Mouse (Mus musculus) C2C12 (cell line): Measurements from ENCODE around the gene Gm9970. TPM values are rescaled to one million over a fixed set of nuclear protein-coding genes. Genes with fewer than 3 reads are reported as not detected.

Source experiments
- H3K27me3 ChIP-seq: one replicate; pipeline ENCODE4 v1.6.1; 2011; ENCODE audit not compliant: control insufficient read depth, insufficient read depth, insufficient read length
- H3K36me3 ChIP-seq: one replicate; pipeline ENCODE4 v1.6.1; 2011; ENCODE audit not compliant: control insufficient read depth, insufficient read depth
- H3K4me3 ChIP-seq: one replicate; pipeline ENCODE4 v1.5.1; 2011; ENCODE audit warnings: mild to moderate bottlenecking, control low read depth; ENCODE audit not compliant: poor library complexity, insufficient read depth, severe bottlenecking
- H3K79me2 ChIP-seq: one replicate; pipeline ENCODE4 v1.6.1; 2011; ENCODE audit not compliant: control insufficient read depth, insufficient read depth
- H3K79me3 ChIP-seq: one replicate; pipeline ENCODE4 v1.6.1; 2011; ENCODE audit warnings: low read depth, control low read depth
- H3ac ChIP-seq: one replicate; pipeline ENCODE3; 2011; ENCODE audit warnings: low read depth; ENCODE audit not compliant: control insufficient read depth, insufficient read length
- CEBPB ChIP-seq: IDR thresholded peaks from one replicate; pipeline ENCODE4 v1.6.1; 2011; ENCODE audit warnings: low read depth, mild to moderate bottlenecking, control low read depth, moderate library complexity
- CTCF ChIP-seq: IDR thresholded peaks from one replicate; pipeline ENCODE4 v1.5.1; 2011; ENCODE audit not compliant: control insufficient read depth, insufficient read depth, insufficient read length
- FOSL1 ChIP-seq: IDR thresholded peaks from one replicate; pipeline ENCODE4 v1.8.0; 2011; ENCODE audit warnings: mild to moderate bottlenecking, low read length; ENCODE audit not compliant: poor library complexity, insufficient read depth, severe bottlenecking
- MAX ChIP-seq: IDR thresholded peaks from one replicate; pipeline ENCODE4 v1.6.1; 2011; ENCODE audit warnings: mild to moderate bottlenecking, control low read depth
- MYOD1 ChIP-seq: IDR thresholded peaks from one replicate; pipeline ENCODE4 v1.6.1; 2011; ENCODE audit warnings: low read depth; ENCODE audit not compliant: control insufficient read depth, insufficient read length
- MYOG ChIP-seq: IDR thresholded peaks from one replicate; pipeline ENCODE4 v1.6.1; 2011; ENCODE audit not compliant: control insufficient read depth, insufficient read length; ENCODE audit errors: extremely low read depth
- USF1 ChIP-seq: IDR thresholded peaks from one replicate; pipeline ENCODE4 v1.6.1; 2011; ENCODE audit warnings: low read depth, mild to moderate bottlenecking, control low read depth, moderate library complexity
- long read RNA-seq, 2 experiments: library from polyadenylated mRNA; unstranded; transcript quantifications; one replicate each; pipeline ENCODE4 v2.0.0; 2019 to 2020
- polyA plus RNA-seq: library from polyadenylated mRNA; unstranded; fragments of >200 nt; fragmentation: generic; extraction: Trizol; gene quantifications from one replicate; pipeline ENCODE4 v1.2.1, GENCODE M21; 2012; ENCODE audit warnings: missing spikeins

Gm9970 gene
- 0.09 TPM for polyA plus RNA-seq
- long read RNA-seq, experiment 1 = 0 reads
- long read RNA-seq, experiment 2 = 0 reads

GRCm38 (mm10) chr5:31240637-31241521 is at the start of gene Gm9970, which contains the start of gene Nrbp1:
TSS of gene Gm9970 (minus strand) at chr5:31241232.
TSS of gene Nrbp1 (plus strand) at chr5:31240864.
- TF ChIP-seq MYOD1 (no peak), USF1 (no peak), FOSL1 (no peak), MAX (no peak), CEBPB (no peak), MYOG (no peak), CTCF (no peak)
- H3K4me3 ChIP-seq = peak within 1 kb of the TSS; percentile 66
- H3K79me3 ChIP-seq = peaks cover 23% of the 10 kb centered on the region
- peaks cover 31% of the 10 kb centered on the region for H3K79me2 ChIP-seq
- no peaks in the 10 kb centered on the region for H3K27me3 ChIP-seq
- peak within 1 kb of the TSS; percentile 77 for H3ac ChIP-seq
- H3K36me3 ChIP-seq = peaks cover 23% of the 10 kb centered on the region

GRCm38 (mm10) chr5:31289626-31290230 is 48.7 kb upstream of the Gm9970 start:
- peaks cover 4% of the 10 kb centered on the region for H3K36me3 ChIP-seq
- H3K27me3 ChIP-seq = no peaks in the 10 kb centered on the region
- no peaks in the 10 kb centered on the region for H3K79me2 ChIP-seq
- H3ac ChIP-seq = no peak overlapping the region
- TF ChIP-seq MYOG (no peak), FOSL1 (no peak), MAX (no peak), CEBPB (no peak), CTCF (no peak), USF1 (no peak), MYOD1 (no peak)
- H3K79me3 ChIP-seq = no peaks in the 10 kb centered on the region
- H3K4me3 ChIP-seq = no peak overlapping the region

GRCm38 (mm10) chr5:31288655-31289054 is 47.6 kb upstream of the Gm9970 start:
- no peak overlapping the region for H3ac ChIP-seq
- no peaks in the 10 kb centered on the region for H3K79me3 ChIP-seq
- H3K27me3 ChIP-seq = no peaks in the 10 kb centered on the region
- no peak overlapping the region for H3K4me3 ChIP-seq
- H3K79me2 ChIP-seq = no peaks in the 10 kb centered on the region
- H3K36me3 ChIP-seq = peaks cover 8% of the 10 kb centered on the region
- TF ChIP-seq CEBPB (no peak), CTCF (no peak), MYOD1 (no peak), USF1 (no peak), MAX (no peak), FOSL1 (no peak), MYOG (no peak)

- Histone ChIP-seq H3ac (no peak overlapping the region), H3K79me3 (no peaks in the 10 kb centered on the region), H3K27me3 (no peaks in the 10 kb centered on the region), H3K79me2 (no peaks in the 10 kb centered on the region), H3K4me3 (no peak overlapping the region), H3K36me3 (peaks cover 8% of the 10 kb centered on the region)
- no peak for TF ChIP-seq CEBPB
- TF ChIP-seq MYOG = no peak
These were observed 47.2 kb upstream of the Gm9970 start for GRCm38 (mm10) chr5:31288225-31288624.

DNA sequence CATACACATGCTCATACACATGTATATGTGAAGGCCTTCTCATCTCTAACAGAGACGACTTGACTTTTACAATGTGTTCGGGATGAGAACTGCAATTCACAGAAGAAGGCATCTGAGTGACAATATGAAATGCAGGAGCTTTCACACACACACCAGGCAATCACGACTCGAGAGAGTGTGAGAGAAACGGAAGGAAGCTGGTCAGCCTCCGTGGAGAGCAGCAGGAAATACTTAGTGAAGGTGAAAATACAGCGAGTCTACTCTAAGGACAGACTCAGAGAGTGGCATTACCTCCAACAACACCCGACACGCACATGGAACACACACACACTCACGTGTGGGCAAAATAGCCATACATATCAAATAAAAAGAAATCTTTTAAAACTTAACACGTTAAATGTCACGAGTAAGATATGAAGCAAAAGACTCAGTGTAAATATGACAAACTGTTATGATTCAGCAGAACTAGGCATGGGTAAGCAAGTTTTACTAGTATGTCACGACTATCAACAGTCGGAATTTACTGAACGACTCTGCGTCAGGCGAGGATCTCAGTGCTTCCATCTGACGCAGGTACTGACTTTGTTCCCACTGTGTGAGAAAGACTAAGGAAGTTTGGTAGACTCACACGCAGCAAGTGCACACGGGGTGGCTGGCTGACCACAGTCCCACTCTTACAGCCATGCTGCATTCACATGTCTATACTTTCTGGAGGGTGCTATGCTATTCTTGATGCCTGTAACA is 38.4 kb upstream of the Gm9970 start:
- TF ChIP-seq USF1 = no peak
- no peak for TF ChIP-seq CTCF
- TF ChIP-seq MYOD1 = no peak
- TF ChIP-seq MYOG = no peak
- no peak for TF ChIP-seq MAX
- TF ChIP-seq FOSL1 = no peak
- TF ChIP-seq CEBPB = no peak
- peaks cover 25% of the 10 kb centered on the region for H3K36me3 ChIP-seq
- no peaks in the 10 kb centered on the region for H3K27me3 ChIP-seq

More for the DNA sequence above, 38.4 kb upstream of the Gm9970 start:
- H3K79me2 ChIP-seq = no peaks in the 10 kb centered on the region
- H3K79me3 ChIP-seq = no peaks in the 10 kb centered on the region
- H3K4me3 ChIP-seq = no peak overlapping the region
- no peak overlapping the region for H3ac ChIP-seq
